Mouse (Mus musculus) MEL-GATA-1-ER (cell line): ENCODE data around the gene Omt2a.
A peak's percentile ranks its signal among the peaks of the same experiment; 100 is the strongest.
"Not testable (repeated sequence)": the region's sequence is repeated elsewhere in the genome, so short reads cannot be mapped to it uniquely, and the experiment has no call there.

Source experiments
- DNase-seq: peaks from one replicate; pipeline ENCODE4 v3.0.0-alpha.2; 2012; ENCODE audit warnings: low read depth; ENCODE audit errors: extremely low read depth

Gene Omt2a

GRCm38 (mm10) chr9:78314696-78315095, at the start of gene Omt2a:
Gene Omt2a, minus strand, starts transcription at chr9:78314796.
- DNase-seq = no peak

- DNase-seq = no peak
These were observed 48.8 kb upstream of the Omt2a start for GRCm38 (mm10) chr9:78363374-78363773.

- no peak for DNase-seq
These were observed 45.9 kb upstream of the Omt2a start for GRCm38 (mm10) chr9:78360484-78360872.

- DNase-seq = no peak
These were observed 45.3 kb upstream of the Omt2a start for GRCm38 (mm10) chr9:78359750-78360483.

GRCm38 (mm10) chr9:78358053-78358452, 43.5 kb upstream of the Omt2a start:
- DNase-seq = peak; percentile 37

- DNase-seq = no peak
These were observed 41.0 kb upstream of the Omt2a start, which contains the start of gene Gsta2 for GRCm38 (mm10) chr9:78355611-78356010. Gene Gsta2, minus strand, starts transcription at chr9:78355788.

GRCm38 (mm10) chr9:78354665-78355578, 40.3 kb upstream of the Omt2a start:
- no peak for DNase-seq

- DNase-seq = no peak
These were observed 37.1 kb upstream of the Omt2a start for GRCm38 (mm10) chr9:78351504-78352220.

- DNase-seq = not testable (repeated sequence)
These were observed 35.4 kb upstream of the Omt2a start for GRCm38 (mm10) chr9:78350007-78350406.

GRCm38 (mm10) chr9:78349141-78349540, 34.5 kb upstream of the Omt2a start:
- DNase-seq = not testable (repeated sequence)

GRCm38 (mm10) chr9:78348206-78349004, 33.8 kb upstream of the Omt2a start:
- not testable (repeated sequence) for DNase-seq

GRCm38 (mm10) chr9:78347004-78347403, 32.4 kb upstream of the Omt2a start:
- peak; percentile 85 for DNase-seq

- DNase-seq = not testable (repeated sequence)
These were observed 30.6 kb upstream of the Omt2a start for GRCm38 (mm10) chr9:78345235-78345634.

GRCm38 (mm10) chr9:78343055-78343454, 28.5 kb upstream of the Omt2a start:
- not testable (repeated sequence) for DNase-seq

- not testable (repeated sequence) for DNase-seq
These were observed 27.9 kb upstream of the Omt2a start for GRCm38 (mm10) chr9:78342494-78342893.

- DNase-seq = not testable (repeated sequence)
These were observed 25.7 kb upstream of the Omt2a start for GRCm38 (mm10) chr9:78340324-78340723.

- not testable (repeated sequence) for DNase-seq
These were observed 22.5 kb upstream of the Omt2a start for GRCm38 (mm10) chr9:78337050-78337449.

- DNase-seq = not testable (repeated sequence)
These were observed 12.7 kb upstream of the Omt2a start, which contains the start of gene Omt2b for GRCm38 (mm10) chr9:78327289-78327688. Gene Omt2b, plus strand, starts transcription at chr9:78327589.

GRCm38 (mm10) chr9:78319499-78319898, 4.9 kb upstream of the Omt2a start:
- no peak for DNase-seq

GRCm38 (mm10) chr9:78308122-78308521, 6.5 kb downstream of the Omt2a start:
- not testable (repeated sequence) for DNase-seq
